Comparison of ENCODE assay signal across 9 mouse cellular contexts in genomic region chr11:96824783-96825495, GRCm38 (mm10). TPM values are rescaled to one million over a fixed set of nuclear protein-coding genes. Genes with fewer than 3 reads are reported as not detected.
DNase-seq lines count a peak whose midpoint lies in the region; ATAC-seq and TF ChIP-seq lines count a peak whose summit lies in the region.
"Had no signal": no experiment of that assay in that cellular context is flagged by ENCODE, and none has a peak within 500 bp of the region (broad histone marks: within the 10 kb centered on the region; RNA-seq: fewer than 3 reads in every experiment).

No protein-coding gene starts in this region.

- no peaks in the 10 kb centered on the region for H3K27me3 ChIP-seq in hindbrain, postnatal 0 days (ENCODE audit: insufficient read depth, low read length)
- no peaks in the 10 kb centered on the region for H3K27me3 ChIP-seq in liver, adult 2 months (ENCODE audit: control insufficient read depth, insufficient read depth, low read length)
- no peaks in the 10 kb centered on the region for H3K27me3 ChIP-seq in neural tube, embryonic 14.5 days (ENCODE audit: control insufficient read depth, insufficient read depth, low read length)
- H3K27me3 ChIP-seq: Patski had no signal

- intact Hi-C loops in gastrocnemius, postnatal 14 days (cut with DNase I; ENCODE audit: low total_unique reads): no loop called here

- peak overlapping the region; percentile 50; the same call in 1 of the 2 replicates for H3K4me3 ChIP-seq in hindbrain, postnatal 0 days (ENCODE audit: low read length)
- no peak overlapping the region for H3K4me3 ChIP-seq in liver, adult 2 months (ENCODE audit: insufficient read depth, low read depth, low read length)
- peak overlapping the region; percentile 47 for H3K4me3 ChIP-seq in neural tube, embryonic 14.5 days (ENCODE audit: low read depth, low read length)

- no peak for TF ChIP-seq CTCF in hindbrain, postnatal 0 days (IDR thresholded peaks at IDR 0.05; ENCODE audit: low read depth)
- TF ChIP-seq CTCF in liver, adult 2 months (IDR thresholded peaks at IDR 0.05; ENCODE audit: low read depth, low read length): no peak

- peaks cover 45% of the 10 kb centered on the region for H3K79me2 ChIP-seq in liver, adult 2 months (ENCODE audit: control insufficient read depth, insufficient read depth, low read length)

- TF ChIP-seq POLR2A in liver, adult 2 months (IDR thresholded peaks at IDR 0.05; ENCODE audit: extremely low read depth, insufficient read depth, low read length): no peak

- DNase-seq in layer of hippocampus, postnatal 10 days (ENCODE audit: low spot score in 2 of 2): peak; percentile 46 to 60
- no peak for DNase-seq in layer of hippocampus, postnatal 25 days (ENCODE audit: extremely low spot score in 1 of 2, low spot score in 1 of 2)
- DNase-seq in cerebellum, adult 18-20 months: peak; percentile 66 to 76
- peak; percentile 85 for DNase-seq in gastrocnemius, postnatal 14 days
- DNase-seq in hindbrain, postnatal 0 days (ENCODE audit: low spot score): peak; percentile 68
- DNase-seq in liver, adult 2 months (ENCODE audit: extremely low read depth, low read depth, low spot score): peak; percentile 53
- no peak for DNase-seq in embryo, embryonic 9.5 days (ENCODE audit: extremely low spot score)

- peak overlapping the region; percentile 82 for H3K4me2 ChIP-seq in hindbrain, postnatal 0 days (ENCODE audit: low read depth, low read length)
- H3K4me2 ChIP-seq in neural tube, embryonic 14.5 days (ENCODE audit: low read depth, low read length): peak overlapping the region; percentile 98

- peaks cover 46% of the 10 kb centered on the region for H3K4me1 ChIP-seq in hindbrain, postnatal 0 days (ENCODE audit: insufficient read depth, low read length)
- H3K4me1 ChIP-seq in liver, adult 2 months (ENCODE audit: control insufficient read depth, insufficient read depth, low read length): peaks cover 43% of the 10 kb centered on the region
- H3K4me1 ChIP-seq in neural tube, embryonic 14.5 days (ENCODE audit: control insufficient read depth, insufficient read depth, low read length): peaks cover 60% of the 10 kb centered on the region

- no peak for ATAC-seq in hindbrain, postnatal 0 days
- no peak for ATAC-seq in neural tube, embryonic 14.5 days (ENCODE audit: low read depth)

- 24% methylated on average over 7 of the region's 7 CpGs for WGBS in hindbrain, postnatal 0 days
- WGBS in liver, adult 2 months: 28% methylated on average over 7 of the region's 7 CpGs
- WGBS in neural tube, embryonic 14.5 days: 50% methylated on average over 7 of the region's 7 CpGs

- H3K9me3 ChIP-seq in hindbrain, postnatal 0 days (ENCODE audit: low read length): no peaks in the 10 kb centered on the region
- no peaks in the 10 kb centered on the region for H3K9me3 ChIP-seq in neural tube, embryonic 14.5 days (ENCODE audit: control insufficient read depth, low read length)

- peak overlapping the region; percentile 84 for H3K27ac ChIP-seq in hindbrain, postnatal 0 days
- peak overlapping the region; percentile 54 for H3K27ac ChIP-seq in liver, adult 2 months (replicated peaks; ENCODE audit: insufficient read depth, low read depth, low read length)
- peak overlapping the region; percentile 83 for H3K27ac ChIP-seq in neural tube, embryonic 14.5 days (ENCODE audit: low read depth, low read length)

- peak overlapping the region; percentile 63 for H3K9ac ChIP-seq in hindbrain, postnatal 0 days (replicated peaks; ENCODE audit: low read length)
- peak overlapping the region; percentile 9; the same call in 1 of the 2 replicates for H3K9ac ChIP-seq in liver, adult 2 months (ENCODE audit: low read depth, low read length)
- peak overlapping the region; percentile 17; the same call in 1 of the 2 replicates for H3K9ac ChIP-seq in neural tube, embryonic 14.5 days (replicated peaks; ENCODE audit: low read depth, low read length)

- peaks cover 19% of the 10 kb centered on the region for H3K36me3 ChIP-seq in hindbrain, postnatal 0 days (ENCODE audit: insufficient read depth, low read length)
- H3K36me3 ChIP-seq in liver, adult 2 months (ENCODE audit: control insufficient read depth, insufficient read depth, low read length): peaks cover 26% of the 10 kb centered on the region
- peaks cover 19% of the 10 kb centered on the region for H3K36me3 ChIP-seq in neural tube, embryonic 14.5 days (ENCODE audit: control insufficient read depth, insufficient read depth, low read length)

RNA-seq across cellular contexts. Expression of gene Nfe2l1, which starts 4.8 kb away (rescaled TPM):
- total RNA-seq in layer of hippocampus, postnatal 10 days (2021): 100 to 1,000 TPM; 183 to 193 TPM
- 100 to 1,000 TPM; 215 to 234 TPM for total RNA-seq in layer of hippocampus, postnatal 25 days (2021)
- 100 to 1,000 TPM; 241 to 268 TPM for total RNA-seq in gastrocnemius, postnatal 14 days (2021)
- 91.4 and 92.8 TPM in 2 replicates for total RNA-seq in hindbrain, postnatal 0 days (2014; rRNA removed)
- 67.2 and 69.0 TPM in 2 replicates for polyA plus RNA-seq in hindbrain, postnatal 0 days (2015; fragmentation: Nextera tagmentation; extraction: Ambion mirVana)
- 41.3 and 45.0 TPM in 2 replicates for total RNA-seq in liver, adult 2 months (2014; rRNA removed)
- 106 and 107 TPM in 2 replicates for polyA plus RNA-seq in liver, adult 2 months (2012; rRNA removed)
- polyA plus RNA-seq in neural tube, embryonic 14.5 days (2014; fragmentation: Nextera tagmentation; extraction: Ambion mirVana): 39.7 and 51.7 TPM in 2 replicates

RNA-seq across cellular contexts. Expression of gene Copz2, which starts 24.7 kb away (rescaled TPM):
- 1 to 10 TPM; 4.2 to 5.6 TPM for total RNA-seq in layer of hippocampus, postnatal 10 days (2021)
- total RNA-seq in layer of hippocampus, postnatal 25 days (2021): 1 to 10 TPM; 6.5 to 6.8 TPM
- 10 to 100 TPM; 28.3 to 36.3 TPM for total RNA-seq in gastrocnemius, postnatal 14 days (2021)
- 6.3 and 12.6 TPM in 2 replicates for total RNA-seq in hindbrain, postnatal 0 days (2014; rRNA removed)
- polyA plus RNA-seq in hindbrain, postnatal 0 days (2015; fragmentation: Nextera tagmentation; extraction: Ambion mirVana): 26.4 and 28.1 TPM in 2 replicates
- total RNA-seq in liver, adult 2 months (2014; rRNA removed): 17.2 and 20.7 TPM in 2 replicates
- polyA plus RNA-seq in liver, adult 2 months (2012; rRNA removed): 43.5 and 48.2 TPM in 2 replicates
- polyA plus RNA-seq in neural tube, embryonic 14.5 days (2014; fragmentation: Nextera tagmentation; extraction: Ambion mirVana): 10.9 and 33.9 TPM in 2 replicates

RNA-seq across cellular contexts. Expression of gene Cbx1, which starts 36.0 kb away (rescaled TPM):
- 10 to 100 TPM; 56.3 to 61.8 TPM for total RNA-seq in layer of hippocampus, postnatal 10 days (2021)
- 10 to 100 TPM; 49.4 to 52.0 TPM for total RNA-seq in layer of hippocampus, postnatal 25 days (2021)
- 10 to 100 TPM; 36.4 to 37.5 TPM for total RNA-seq in gastrocnemius, postnatal 14 days (2021)
- 23.1 and 27.9 TPM in 2 replicates for total RNA-seq in hindbrain, postnatal 0 days (2014; rRNA removed)
- polyA plus RNA-seq in hindbrain, postnatal 0 days (2015; fragmentation: Nextera tagmentation; extraction: Ambion mirVana): 57.2 and 63.0 TPM in 2 replicates
- 16.0 and 16.8 TPM in 2 replicates for total RNA-seq in liver, adult 2 months (2014; rRNA removed)
- 9.2 and 9.7 TPM in 2 replicates for polyA plus RNA-seq in liver, adult 2 months (2012; rRNA removed)
- polyA plus RNA-seq in neural tube, embryonic 14.5 days (2014; fragmentation: Nextera tagmentation; extraction: Ambion mirVana): 62.5 and 66.5 TPM in 2 replicates

RNA-seq across cellular contexts. Expression of gene Snx11, which starts 47.6 kb away (rescaled TPM):
- 10 to 100 TPM; 43.1 to 49.0 TPM for total RNA-seq in layer of hippocampus, postnatal 10 days (2021)
- total RNA-seq in layer of hippocampus, postnatal 25 days (2021): 10 to 100 TPM; 40.9 to 49.4 TPM
- total RNA-seq in gastrocnemius, postnatal 14 days (2021): 10 to 100 TPM in 1 of 2 experiments, 1 to 10 TPM in 1; 7.7 to 11.0 TPM
- 66.0 and 71.4 TPM in 2 replicates for total RNA-seq in hindbrain, postnatal 0 days (2014; rRNA removed)
- polyA plus RNA-seq in hindbrain, postnatal 0 days (2015; fragmentation: Nextera tagmentation; extraction: Ambion mirVana): 36.5 and 40.9 TPM in 2 replicates
- 6.3 and 7.5 TPM in 2 replicates for total RNA-seq in liver, adult 2 months (2014; rRNA removed)
- 7.8 and 8.1 TPM in 2 replicates for polyA plus RNA-seq in liver, adult 2 months (2012; rRNA removed)
- 43.9 and 51.2 TPM in 2 replicates for polyA plus RNA-seq in neural tube, embryonic 14.5 days (2014; fragmentation: Nextera tagmentation; extraction: Ambion mirVana)

Comparison
In these comparisons a context has a peak if more than half of its experiments do, and no peak if none do; other contexts are left out.
1. DNase-seq: peak in layer of hippocampus, postnatal 10 days (2 of 2), cerebellum, adult 18-20 months (2 of 2), gastrocnemius, postnatal 14 days (single experiment), hindbrain, postnatal 0 days (single experiment) and liver, adult 2 months (single experiment); none in layer of hippocampus, postnatal 25 days (0 of 2) and embryo, embryonic 9.5 days (single experiment).
2. H3K9ac ChIP-seq: peak in every context shown above with its lines; median percentile 63 in hindbrain, postnatal 0 days; 17 in neural tube, embryonic 14.5 days; 9 in liver, adult 2 months.
3. Peak in every context shown above with its lines, with median percentiles within 50 percentile points of each other: H3K27ac ChIP-seq.